Mouse (Mus musculus): ENCODE measurements around the gene Tnfsf13.

DNA sequence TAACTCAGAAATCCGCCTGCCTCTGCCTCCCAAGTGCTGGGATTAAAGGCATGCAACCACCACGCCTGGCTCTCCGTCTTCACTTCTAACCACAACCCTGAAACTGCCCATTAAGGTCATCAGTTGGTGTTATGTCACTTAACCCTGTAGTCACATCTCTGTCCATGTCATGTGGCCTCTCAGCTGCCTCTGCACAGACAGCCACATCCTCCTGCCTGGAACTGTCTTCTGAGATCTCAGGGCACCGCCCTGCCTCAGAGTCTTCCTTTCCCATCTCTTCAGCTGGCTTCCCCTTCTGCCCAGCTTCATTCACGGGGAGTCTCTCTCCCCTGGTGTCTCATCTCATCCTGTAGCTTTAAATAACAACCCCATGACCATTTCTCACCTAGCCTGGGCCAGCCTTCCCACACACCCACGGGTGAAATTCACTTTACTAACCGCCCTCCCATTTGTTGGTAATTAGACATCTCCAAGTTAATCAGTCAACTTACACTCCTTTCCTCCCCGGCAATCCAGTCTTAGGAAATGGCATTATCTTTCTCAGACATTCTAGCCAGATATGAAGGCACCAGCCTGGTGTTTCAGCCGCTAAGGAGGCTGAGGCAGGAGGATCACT, 6.7 kb upstream of the Tnfsf13 start:
- no peak for TF ChIP-seq CTCF (IDR thresholded peaks at IDR 0.05; ENCODE audit: insufficient read depth, low read length)
- no peak for TF ChIP-seq POLR2A (IDR thresholded peaks at IDR 0.05; ENCODE audit: borderline replicate concordance, extremely low read depth, low read depth, low read length)
